Mouse (Mus musculus) liver, embryonic 16.5 days (tissue): Measurements from ENCODE around the gene Smg9. TPM values are rescaled to one million over a fixed set of nuclear protein-coding genes. Genes with fewer than 3 reads are reported as not detected.

Experiments used
- ATAC-seq: fragments of 200-750 bp; cut with Nextera tagmentation; 2 replicates; pipeline ENCODE4 v1.8.0; 2017; ENCODE audit warnings: low read depth, mild to moderate bottlenecking, moderate number of reproducible peaks, moderate library complexity
- H3K27ac ChIP-seq: fragments of 300-500 bp; sonication (generic); 2 replicates; pipeline ENCODE4 v1.5.1; 2014; ENCODE audit warnings: mild to moderate bottlenecking, low read length
- H3K27me3 ChIP-seq: fragments of 300-500 bp; sonication (generic); 2 replicates; pipeline ENCODE4 v1.6.1; 2014; ENCODE audit warnings: low read depth, low read length, mixed read lengths; ENCODE audit not compliant: control insufficient read depth, insufficient read depth
- H3K36me3 ChIP-seq: fragments of 300-500 bp; sonication (generic); 2 replicates; pipeline ENCODE4 v1.6.1; 2014; ENCODE audit warnings: mild to moderate bottlenecking; ENCODE audit not compliant: control insufficient read depth, insufficient read depth
- H3K4me1 ChIP-seq: fragments of 300-500 bp; sonication (generic); 2 replicates; pipeline ENCODE4 v1.6.1; 2014; ENCODE audit warnings: low read depth, low read length, mixed read lengths; ENCODE audit not compliant: control insufficient read depth
- H3K4me2 ChIP-seq: fragments of 300-500 bp; sonication (generic); 2 replicates; pipeline ENCODE4 v1.6.1; 2014; ENCODE audit warnings: low read depth, low read length, mixed read lengths
- H3K4me3 ChIP-seq: fragments of 300-500 bp; sonication (generic); 2 replicates; pipeline ENCODE4 v1.5.1; 2014; ENCODE audit warnings: low read depth, mild to moderate bottlenecking, low read length
- H3K9ac ChIP-seq: fragments of 300-500 bp; sonication (generic); 2 replicates; pipeline ENCODE4 v1.6.1; 2014; ENCODE audit warnings: low read depth, low read length
- H3K9me3 ChIP-seq: fragments of 300-500 bp; sonication (generic); replicated peaks from 2 replicates; pipeline ENCODE4 v1.6.1; 2016; ENCODE audit warnings: low read length; ENCODE audit not compliant: control insufficient read depth
- WGBS: fragments of 180-500 bp; shearing (Covaris S2); extraction: QIAGEN DNeasy Blood & Tissue Kit; methylation state at CpG from one replicate; pipeline ENCODE4 v1.1.7; 2014; ENCODE audit not compliant: insufficient replicate concordance; 5-methylcytosine and 5-hydroxymethylcytosine counted together
- polyA plus RNA-seq: library from polyadenylated mRNA; unstranded; fragments of >200 nt; fragmentation: Nextera tagmentation; extraction: Ambion mirVana; gene quantifications from 2 replicates; pipeline ENCODE4 v1.2.1, GENCODE M21; 2015

Smg9 gene
- polyA plus RNA-seq, 1 experiment from 2014 or later = 14.3 TPM

DNA sequence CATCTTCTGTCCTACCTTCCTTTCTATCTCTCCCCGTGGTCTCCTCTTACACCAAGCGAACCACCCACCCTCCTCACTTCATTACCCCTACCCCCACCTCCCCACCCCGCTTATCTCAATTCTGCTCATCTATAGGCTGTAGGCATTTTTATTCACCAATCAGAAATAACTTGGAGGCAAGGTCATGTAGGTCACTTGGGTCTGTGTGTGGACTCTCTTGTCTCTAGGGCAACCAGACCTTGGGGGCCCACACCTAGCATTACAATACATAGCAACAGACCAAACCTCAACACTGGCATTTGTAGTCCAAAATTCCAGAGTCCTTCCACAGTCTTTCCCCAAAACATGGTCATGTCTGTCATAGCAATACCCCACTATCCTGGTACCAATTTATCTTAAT lies 11.4 kb downstream of the Smg9 start:
- no peak overlapping the region for H3K4me3 ChIP-seq
- H3K27ac ChIP-seq = no peak overlapping the region
- no peaks in the 10 kb centered on the region for H3K27me3 ChIP-seq
- no peaks in the 10 kb centered on the region for H3K9me3 ChIP-seq
- H3K9ac ChIP-seq = no peak overlapping the region
- no peak for ATAC-seq
- 52% methylated on average over 3 of the region's 3 CpGs for WGBS
- no peak overlapping the region for H3K4me2 ChIP-seq
- H3K4me1 ChIP-seq = peaks cover 6% of the 10 kb centered on the region
- H3K36me3 ChIP-seq = peaks cover 8% of the 10 kb centered on the region; the same call in 1 of the 2 replicates

- H3K27me3 ChIP-seq = no peaks in the 10 kb centered on the region
- H3K4me2 ChIP-seq = no peak overlapping the region
- WGBS = 55% methylated on average over 3 of the region's 3 CpGs
- no peak overlapping the region for H3K4me3 ChIP-seq
- H3K4me1 ChIP-seq = no peaks in the 10 kb centered on the region
- no peak overlapping the region for H3K27ac ChIP-seq
- no peak for ATAC-seq
- no peaks in the 10 kb centered on the region for H3K9me3 ChIP-seq
- no peak overlapping the region for H3K9ac ChIP-seq
- 0 out of 2 replicates have a peak, but pooled peaks cover under 1% of the 10 kb centered on the region for H3K36me3 ChIP-seq
Observed at GRCm38 (mm10) chr7:24413630-24414029, 14.2 kb downstream of the Smg9 start.

GRCm38 (mm10) chr7:24415261-24415660 lies 15.8 kb downstream of the Smg9 start:
- 64% methylated on average over 7 of the region's 7 CpGs for WGBS
- H3K36me3 ChIP-seq = no peaks in the 10 kb centered on the region
- no peak overlapping the region for H3K4me2 ChIP-seq
- ATAC-seq = no peak
- no peak overlapping the region for H3K4me3 ChIP-seq
- no peak overlapping the region for H3K9ac ChIP-seq
- no peaks in the 10 kb centered on the region for H3K9me3 ChIP-seq
- H3K4me1 ChIP-seq = no peaks in the 10 kb centered on the region
- H3K27ac ChIP-seq = no peak overlapping the region
- H3K27me3 ChIP-seq = no peaks in the 10 kb centered on the region

GRCm38 (mm10) chr7:24419579-24419978 lies 20.2 kb downstream of the Smg9 start:
- no peak for ATAC-seq

GRCm38 (mm10) chr7:24421648-24422047 lies 22.2 kb downstream of the Smg9 start:
- H3K9me3 ChIP-seq = no peaks in the 10 kb centered on the region
- H3K4me2 ChIP-seq = no peak overlapping the region
- no peaks in the 10 kb centered on the region for H3K27me3 ChIP-seq
- 68% methylated on average over 7 of the region's 7 CpGs for WGBS
- no peak overlapping the region for H3K9ac ChIP-seq
- no peak overlapping the region for H3K27ac ChIP-seq
- no peaks in the 10 kb centered on the region for H3K4me1 ChIP-seq
- no peaks in the 10 kb centered on the region for H3K36me3 ChIP-seq
- H3K4me3 ChIP-seq = no peak overlapping the region
- ATAC-seq = no peak

More at GRCm38 (mm10) chr7:24419579-24419978, 20.2 kb downstream of the Smg9 start:
- Histone ChIP-seq H3K4me1 (no peaks in the 10 kb centered on the region), H3K9ac (no peak overlapping the region), H3K9me3 (no peaks in the 10 kb centered on the region), H3K4me2 (no peak overlapping the region), H3K27ac (no peak overlapping the region), H3K36me3 (no peaks in the 10 kb centered on the region), H3K4me3 (no peak overlapping the region), H3K27me3 (no peaks in the 10 kb centered on the region)
- 85% methylated on average over 8 of the region's 8 CpGs for WGBS

DNA sequence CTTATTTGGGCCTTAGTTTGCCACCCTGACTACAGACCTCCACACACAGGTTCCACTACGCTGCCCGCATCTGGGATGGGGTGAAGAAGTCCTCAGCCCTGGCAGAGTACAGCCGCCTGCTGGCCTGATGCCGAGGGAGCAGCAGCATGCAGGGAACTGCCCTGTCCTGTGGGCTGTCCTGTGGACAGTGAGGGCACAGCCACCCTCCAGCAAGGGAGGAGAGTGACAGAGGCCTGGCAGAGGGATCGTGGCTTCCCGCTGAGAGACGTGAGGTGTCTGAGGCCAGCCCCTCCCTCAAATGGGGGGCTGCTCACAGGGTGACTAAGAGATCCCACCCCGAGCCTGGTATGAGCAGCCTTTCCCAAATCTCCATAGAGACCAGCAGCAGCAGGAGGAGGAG lies 22.8 kb downstream of the Smg9 start:
- H3K4me1 ChIP-seq = no peaks in the 10 kb centered on the region
- WGBS = 87% methylated on average over 8 of the region's 8 CpGs
- no peak for ATAC-seq

GRCm38 (mm10) chr7:24423107-24423763 lies 23.8 kb downstream of the Smg9 start:
- 77% methylated on average over 15 of the region's 15 CpGs for WGBS
- no peak for ATAC-seq

More for the DNA sequence above, 22.8 kb downstream of the Smg9 start:
- Histone ChIP-seq H3K9me3 (no peaks in the 10 kb centered on the region), H3K9ac (no peak overlapping the region), H3K4me3 (no peak overlapping the region), H3K27me3 (no peaks in the 10 kb centered on the region), H3K4me2 (no peak overlapping the region), H3K27ac (no peak overlapping the region), H3K36me3 (no peaks in the 10 kb centered on the region)

DNA sequence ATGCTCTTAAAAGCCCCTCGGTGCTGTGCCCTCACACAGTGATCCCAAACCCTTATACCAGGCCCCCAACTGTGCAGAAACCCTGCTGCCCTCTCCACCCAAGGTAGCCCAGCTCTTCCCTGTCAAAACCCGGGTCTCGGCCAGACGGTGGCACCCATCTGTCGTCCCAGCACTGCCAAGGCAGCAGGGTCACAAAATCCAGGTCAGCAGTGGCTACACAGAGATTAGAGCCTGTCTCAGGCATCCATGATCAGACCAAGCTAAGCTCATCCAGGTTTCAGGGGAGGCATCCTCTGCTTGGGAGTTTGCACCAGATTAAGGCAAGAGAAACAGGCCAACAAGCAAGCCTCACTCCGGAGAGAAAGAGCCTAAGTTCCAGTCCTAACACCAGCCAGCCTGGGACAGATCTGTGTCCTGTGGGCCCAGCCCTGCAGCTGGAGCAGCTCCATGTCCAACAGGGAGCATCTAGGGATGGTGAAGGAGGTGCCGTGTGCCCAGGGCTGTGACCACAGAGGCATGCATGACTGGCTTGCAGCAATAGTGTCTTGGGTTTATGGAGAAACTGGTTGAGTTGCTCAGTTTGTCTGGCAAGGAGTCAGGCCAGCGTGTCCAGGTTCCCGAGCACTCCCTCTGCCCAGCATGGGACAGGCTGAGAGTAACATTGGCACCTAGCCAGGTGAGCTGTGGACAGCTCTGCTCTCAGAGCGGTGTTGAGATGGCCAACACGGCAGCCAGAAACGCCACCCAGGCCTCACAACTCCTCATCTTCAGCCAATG lies 24.7 kb downstream of the Smg9 start:
- no peak overlapping the region for H3K9ac ChIP-seq
- H3K4me1 ChIP-seq = no peaks in the 10 kb centered on the region
- no peak for ATAC-seq
- H3K27me3 ChIP-seq = no peaks in the 10 kb centered on the region
- WGBS = 72% methylated on average over 12 of the region's 12 CpGs
- H3K27ac ChIP-seq = no peak overlapping the region
- H3K4me3 ChIP-seq = no peak overlapping the region
- no peaks in the 10 kb centered on the region for H3K36me3 ChIP-seq
- H3K4me2 ChIP-seq = no peak overlapping the region
- H3K9me3 ChIP-seq = no peaks in the 10 kb centered on the region

More at GRCm38 (mm10) chr7:24423107-24423763, 23.8 kb downstream of the Smg9 start:
- no peak overlapping the region for H3K4me3 ChIP-seq
- no peak overlapping the region for H3K9ac ChIP-seq
- H3K36me3 ChIP-seq = no peaks in the 10 kb centered on the region
- H3K27ac ChIP-seq = no peak overlapping the region
- H3K4me2 ChIP-seq = no peak overlapping the region
- H3K4me1 ChIP-seq = no peaks in the 10 kb centered on the region
- no peaks in the 10 kb centered on the region for H3K27me3 ChIP-seq
- no peaks in the 10 kb centered on the region for H3K9me3 ChIP-seq

DNA sequence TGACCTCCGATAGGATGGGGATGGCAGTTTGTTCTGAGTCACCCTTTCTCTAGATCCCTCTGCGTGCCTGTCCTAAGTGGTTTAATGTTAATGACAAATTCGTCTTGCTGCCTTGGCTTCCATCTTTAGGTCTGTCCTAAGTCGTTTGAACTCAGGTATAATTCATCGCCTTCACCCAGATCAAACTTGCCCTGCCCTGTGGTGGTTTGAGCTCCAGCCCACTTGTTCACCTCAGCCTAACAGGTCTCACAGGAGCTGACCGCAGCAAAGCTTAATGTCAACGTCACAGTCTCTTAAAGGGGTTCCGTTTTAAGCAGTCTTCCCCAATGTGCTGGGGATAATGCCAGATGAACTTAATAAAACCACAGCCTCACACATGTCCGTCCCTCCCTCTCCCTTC lies 26.5 kb downstream of the Smg9 start:
- H3K36me3 ChIP-seq = no peaks in the 10 kb centered on the region
- H3K9me3 ChIP-seq = no peaks in the 10 kb centered on the region
- H3K4me2 ChIP-seq = no peak overlapping the region
- H3K4me3 ChIP-seq = no peak overlapping the region
- 74% methylated on average over 9 of the region's 9 CpGs for WGBS
- H3K4me1 ChIP-seq = no peaks in the 10 kb centered on the region
- H3K9ac ChIP-seq = no peak overlapping the region
- ATAC-seq = no peak
- no peak overlapping the region for H3K27ac ChIP-seq
- H3K27me3 ChIP-seq = no peaks in the 10 kb centered on the region
